Mouse (Mus musculus) heart, embryonic 15.5 days (tissue): ENCODE data around the gene Nmb. TPM values are rescaled to one million over a fixed set of nuclear protein-coding genes. Genes with fewer than 3 reads are reported as not detected.

ENCODE experiments used
- ATAC-seq: fragments of 200-750 bp; cut with Nextera tagmentation; replicated peaks from 2 replicates; pipeline ENCODE4 v1.8.0; 2017; ENCODE audit warnings: low read depth, moderate TSS enrichment; ENCODE audit not compliant: insufficient number of reproducible peaks, insufficient read depth, low FRiP score
- H3K27ac ChIP-seq: fragments of 300-500 bp; sonication (generic); 2 replicates; pipeline ENCODE4 v1.5.1; 2015; ENCODE audit warnings: mild to moderate bottlenecking, inconsistent platforms
- H3K27me3 ChIP-seq: fragments of 300-500 bp; sonication (generic); 2 replicates; pipeline ENCODE4 v1.6.1; 2015; ENCODE audit warnings: inconsistent platforms
- H3K36me3 ChIP-seq: fragments of 300-500 bp; sonication (generic); 2 replicates; pipeline ENCODE4 v1.6.1; 2015; ENCODE audit warnings: mild to moderate bottlenecking, inconsistent platforms
- H3K4me1 ChIP-seq: fragments of 300-500 bp; sonication (generic); replicated peaks from 2 replicates; pipeline ENCODE4 v1.6.1; 2015; ENCODE audit warnings: inconsistent platforms
- H3K4me2 ChIP-seq: fragments of 300-500 bp; sonication (generic); 2 replicates; pipeline ENCODE4 v1.6.1; 2015; ENCODE audit warnings: inconsistent platforms, mild to moderate bottlenecking, moderate library complexity
- H3K4me3 ChIP-seq: fragments of 300-500 bp; sonication (generic); 2 replicates; pipeline ENCODE4 v1.5.1; 2015; ENCODE audit warnings: mild to moderate bottlenecking, inconsistent platforms
- H3K9ac ChIP-seq: fragments of 300-500 bp; sonication (generic); 2 replicates; pipeline ENCODE4 v1.6.1; 2015; ENCODE audit warnings: mild to moderate bottlenecking, inconsistent platforms
- H3K9me3 ChIP-seq: fragments of 300-500 bp; sonication (generic); replicated peaks from 2 replicates; pipeline ENCODE4 v1.6.1; 2016; ENCODE audit warnings: inconsistent platforms
- WGBS: fragments of 180-500 bp; shearing (Covaris S2); methylation state at CpG from one replicate; pipeline ENCODE4 v1.1.7; 2015; ENCODE audit warnings: mixed read lengths; 5-methylcytosine and 5-hydroxymethylcytosine counted together
- polyA plus RNA-seq: library from polyadenylated mRNA; unstranded; fragments of >200 nt; fragmentation: Nextera tagmentation; extraction: Ambion mirVana; gene quantifications from 2 replicates; pipeline ENCODE4 v1.2.1, GENCODE M21; 2015

Gene Nmb
- polyA plus RNA-seq, 1 experiment from 2014 or later, result 4.6 TPM

- no peak overlapping the region for H3K27ac ChIP-seq
- H3K4me1 ChIP-seq, result peaks cover 2% of the 10 kb centered on the region; the same call in 1 of the 2 replicates
- peaks cover 86% of the 10 kb centered on the region for H3K36me3 ChIP-seq
- no peak overlapping the region for H3K4me2 ChIP-seq
- no peak overlapping the region for H3K9ac ChIP-seq
- 86% methylated on average over 5 of the region's 5 CpGs for WGBS
- no peaks in the 10 kb centered on the region for H3K27me3 ChIP-seq
- no peak for ATAC-seq
- H3K4me3 ChIP-seq, result no peak overlapping the region
- no peaks in the 10 kb centered on the region for H3K9me3 ChIP-seq
Measured at GRCm38 (mm10) chr7:80873038-80873437, 31.8 kb downstream of the Nmb start.

- 79% methylated on average over 2 of the region's 2 CpGs for WGBS
- Histone ChIP-seq H3K4me3 (no peak overlapping the region), H3K4me2 (no peak overlapping the region), H3K4me1 (peaks cover 15% of the 10 kb centered on the region), H3K27ac (no peak overlapping the region), H3K27me3 (no peaks in the 10 kb centered on the region), H3K9ac (no peak overlapping the region), H3K36me3 (peaks cover 74% of the 10 kb centered on the region), H3K9me3 (no peaks in the 10 kb centered on the region)
- no peak for ATAC-seq
Measured at GRCm38 (mm10) chr7:80868686-80869085, 36.2 kb downstream of the Nmb start.

GRCm38 (mm10) chr7:80866514-80867147, 38.2 kb downstream of the Nmb start:
- no peak for ATAC-seq
- Histone ChIP-seq H3K9ac (no peak overlapping the region), H3K4me3 (no peak overlapping the region), H3K36me3 (peaks cover 59% of the 10 kb centered on the region), H3K27ac (no peak overlapping the region), H3K9me3 (no peaks in the 10 kb centered on the region), H3K27me3 (no peaks in the 10 kb centered on the region), H3K4me2 (no peak overlapping the region), H3K4me1 (peaks cover 32% of the 10 kb centered on the region)
- WGBS, result 61% methylated on average over 7 of the region's 7 CpGs

- H3K36me3 ChIP-seq, result peaks cover 50% of the 10 kb centered on the region
- no peaks in the 10 kb centered on the region for H3K27me3 ChIP-seq
- H3K27ac ChIP-seq, result peak overlapping the region; percentile 82
- 0 out of 2 replicates have a peak overlapping the region, but pooled peaks have one; percentile 2 for H3K4me3 ChIP-seq
- ATAC-seq, result no peak
- H3K4me2 ChIP-seq, result peak overlapping the region; percentile 34
- no peaks in the 10 kb centered on the region for H3K9me3 ChIP-seq
- 81% methylated on average over 7 of the region's 7 CpGs for WGBS
- peaks cover 34% of the 10 kb centered on the region for H3K4me1 ChIP-seq
- no peak overlapping the region for H3K9ac ChIP-seq
Measured at GRCm38 (mm10) chr7:80865521-80865920, 39.4 kb downstream of the Nmb start.

- H3K9me3 ChIP-seq, result no peaks in the 10 kb centered on the region
- H3K4me1 ChIP-seq, result peaks cover 38% of the 10 kb centered on the region
- peak overlapping the region; percentile 34 for H3K4me2 ChIP-seq
- 0 out of 2 replicates have a peak overlapping the region, but pooled peaks have one; percentile 2 for H3K4me3 ChIP-seq
- no peaks in the 10 kb centered on the region for H3K27me3 ChIP-seq
- no peak overlapping the region for H3K9ac ChIP-seq
- ATAC-seq, result peak; percentile 55
- H3K27ac ChIP-seq, result peak overlapping the region; percentile 82
- WGBS, result 48% methylated on average over 8 of the region's 8 CpGs
- H3K36me3 ChIP-seq, result peaks cover 43% of the 10 kb centered on the region
Measured at GRCm38 (mm10) chr7:80864831-80865230, 40.0 kb downstream of the Nmb start.

GRCm38 (mm10) chr7:80864151-80864550, 40.7 kb downstream of the Nmb start:
- no peak overlapping the region for H3K4me2 ChIP-seq
- WGBS, result 67% methylated on average over 1 of the region's 1 CpGs
- H3K27me3 ChIP-seq, result no peaks in the 10 kb centered on the region
- no peaks in the 10 kb centered on the region for H3K9me3 ChIP-seq
- H3K9ac ChIP-seq, result no peak overlapping the region
- ATAC-seq, result no peak
- no peak overlapping the region for H3K4me3 ChIP-seq
- H3K4me1 ChIP-seq, result peaks cover 38% of the 10 kb centered on the region
- H3K27ac ChIP-seq, result peak overlapping the region; percentile 82
- peaks cover 38% of the 10 kb centered on the region for H3K36me3 ChIP-seq

- Histone ChIP-seq H3K4me1 (peaks cover 36% of the 10 kb centered on the region), H3K4me3 (0 out of 2 replicates have a peak overlapping the region, but pooled peaks have one; percentile 13), H3K27me3 (no peaks in the 10 kb centered on the region), H3K9ac (0 out of 2 replicates have a peak overlapping the region, but pooled peaks have one; percentile 9), H3K9me3 (no peaks in the 10 kb centered on the region), H3K36me3 (peaks cover 32% of the 10 kb centered on the region), H3K4me2 (peak overlapping the region; percentile 34; the same call in 1 of the 2 replicates), H3K27ac (peak overlapping the region; percentile 82)
- 69% methylated on average over 5 of the region's 5 CpGs for WGBS
- ATAC-seq, result no peak
Measured at GRCm38 (mm10) chr7:80863520-80863919, 41.4 kb downstream of the Nmb start.

- ATAC-seq, result no peak
- Histone ChIP-seq H3K4me1 (peaks cover 36% of the 10 kb centered on the region), H3K4me3 (no peak overlapping the region), H3K9me3 (no peaks in the 10 kb centered on the region), H3K9ac (no peak overlapping the region), H3K36me3 (peaks cover 21% of the 10 kb centered on the region), H3K4me2 (no peak overlapping the region; the same call in 1 of the 2 replicates), H3K27me3 (no peaks in the 10 kb centered on the region), H3K27ac (no peak overlapping the region)
- 88% methylated on average over 2 of the region's 2 CpGs for WGBS
Measured at GRCm38 (mm10) chr7:80862475-80862874, 42.4 kb downstream of the Nmb start.

- H3K9me3 ChIP-seq, result no peaks in the 10 kb centered on the region
- H3K36me3 ChIP-seq, result 0 out of 2 replicates have a peak, but pooled peaks cover 10% of the 10 kb centered on the region
- H3K4me1 ChIP-seq, result peaks cover 33% of the 10 kb centered on the region
- peak; percentile 96 for ATAC-seq
- H3K4me3 ChIP-seq, result peak within 1 kb of the TSS; percentile 92
- under 1% methylated on average over 40 of the region's 40 CpGs for WGBS
- H3K9ac ChIP-seq, result peak within 1 kb of the TSS; percentile 92
- H3K4me2 ChIP-seq, result peak within 1 kb of the TSS; percentile 85
- peak within 1 kb of the TSS; percentile 94 for H3K27ac ChIP-seq
- no peaks in the 10 kb centered on the region for H3K27me3 ChIP-seq
Measured at GRCm38 (mm10) chr7:80860729-80861274, 44.1 kb downstream of the Nmb start, which contains the start of gene Zscan2. Zscan2 (plus strand) TSS chr7:80860920.

- Histone ChIP-seq H3K36me3 (0 out of 2 replicates have a peak, but pooled peaks cover 4% of the 10 kb centered on the region), H3K4me3 (peak overlapping the region; percentile 92), H3K4me1 (peaks cover 30% of the 10 kb centered on the region), H3K27me3 (no peaks in the 10 kb centered on the region), H3K4me2 (peak overlapping the region; percentile 85), H3K27ac (0 out of 2 replicates have a peak overlapping the region, but pooled peaks have one; percentile 1), H3K9me3 (no peaks in the 10 kb centered on the region), H3K9ac (peak overlapping the region; percentile 53)
- WGBS, result under 1% methylated on average over 13 of the region's 13 CpGs
- ATAC-seq, result 0 out of 2 replicates have a peak, but pooled peaks have one; percentile 23
Measured at GRCm38 (mm10) chr7:80860227-80860626, 44.6 kb downstream of the Nmb start.

GRCm38 (mm10) chr7:80857181-80857580, 47.7 kb downstream of the Nmb start:
- H3K4me3 ChIP-seq, result no peak overlapping the region
- WGBS, result 16% methylated on average over 6 of the region's 6 CpGs
- no peak for ATAC-seq
- H3K27ac ChIP-seq, result no peak overlapping the region
- no peaks in the 10 kb centered on the region for H3K27me3 ChIP-seq
- H3K4me1 ChIP-seq, result peaks cover 11% of the 10 kb centered on the region
- H3K36me3 ChIP-seq, result no peaks in the 10 kb centered on the region
- no peak overlapping the region for H3K9ac ChIP-seq
- no peaks in the 10 kb centered on the region for H3K9me3 ChIP-seq
- H3K4me2 ChIP-seq, result no peak overlapping the region
